ENCODE assay signal across 12 mouse cellular contexts in the genomic region with DNA sequence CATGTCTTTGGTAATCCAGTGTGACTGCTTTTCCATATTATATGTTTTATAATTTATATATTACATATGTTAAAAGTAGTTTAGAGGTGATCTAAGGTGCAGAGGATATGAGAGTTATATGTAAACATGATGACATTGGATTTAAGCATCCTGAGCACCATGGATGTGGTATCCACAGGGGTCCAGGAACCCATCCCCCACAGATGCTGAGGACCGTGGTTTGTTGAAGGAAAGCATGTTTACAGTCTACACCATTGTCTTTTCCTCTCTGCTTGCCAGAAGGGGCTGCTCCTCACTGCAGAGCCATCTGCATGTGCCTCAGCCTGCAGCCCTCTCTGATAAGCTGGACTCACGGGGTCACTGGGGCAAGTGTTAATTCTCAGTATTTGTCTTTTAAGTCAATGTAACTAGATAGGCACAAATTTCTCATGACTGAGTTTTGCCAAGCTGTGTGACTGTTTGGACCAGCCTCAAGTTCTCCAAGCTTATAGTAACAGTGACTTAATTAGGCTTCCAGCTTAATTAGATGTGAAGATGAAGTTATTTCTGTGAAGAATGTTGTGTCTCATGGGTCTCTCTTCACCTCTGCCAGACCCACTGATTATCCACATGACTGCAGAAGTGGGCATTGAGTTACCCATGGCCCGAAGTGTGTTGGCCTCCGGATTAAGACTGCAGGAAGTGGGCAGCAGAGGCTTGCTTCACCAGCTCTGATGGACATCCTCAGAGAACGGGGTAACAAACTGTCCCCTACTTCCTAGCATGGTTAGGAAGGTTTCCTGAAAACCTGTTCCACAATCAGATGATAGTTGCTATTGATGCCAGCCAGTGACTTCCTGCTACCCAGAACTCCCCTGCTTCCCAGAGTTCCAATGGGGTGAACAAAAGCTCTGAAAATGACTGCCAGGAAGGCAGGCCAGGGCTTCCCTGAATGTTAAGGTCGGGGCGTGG. TPM values are rescaled to one million over a fixed set of nuclear protein-coding genes. Genes with fewer than 3 reads are reported as not detected.
DNase-seq lines count a peak whose midpoint lies in the region; ATAC-seq and TF ChIP-seq lines count a peak whose summit lies in the region.
"Had no signal": no experiment of that assay in that cellular context is flagged by ENCODE, and none has a peak within 500 bp of the region (broad histone marks: within the 10 kb centered on the region; RNA-seq: fewer than 3 reads in every experiment).

No protein-coding gene starts in this region.

- H3K27me3 ChIP-seq in lung, embryonic 16.5 days (ENCODE audit: control insufficient read depth, insufficient read depth, low read depth, low read length): no peaks in the 10 kb centered on the region
- H3K27me3 ChIP-seq in liver, embryonic 11.5 days (replicated peaks; ENCODE audit: control insufficient read depth, insufficient read depth, low read length): no peaks in the 10 kb centered on the region
- H3K27me3 ChIP-seq in embryonic facial prominence, embryonic 10.5 days (replicated peaks; ENCODE audit: low read depth, poor library complexity, severe bottlenecking): no peaks in the 10 kb centered on the region
- H3K27me3 ChIP-seq: hindbrain, embryonic 15.5 days had no signal

- intact Hi-C loops in gastrocnemius, adult 2 months (cut with DNase I): loop anchor here (2.0 kb wide), 1 partner anchor 15 kb away; no protein-coding TSS in a partner anchor

- no peaks in the 10 kb centered on the region for H3K36me3 ChIP-seq in lung, embryonic 16.5 days (ENCODE audit: control insufficient read depth, insufficient read depth, low read length)
- H3K36me3 ChIP-seq in liver, embryonic 11.5 days (ENCODE audit: control insufficient read depth, insufficient read depth, low read length): no peaks in the 10 kb centered on the region
- no peaks in the 10 kb centered on the region for H3K36me3 ChIP-seq in embryonic facial prominence, embryonic 10.5 days (replicated peaks)
- H3K36me3 ChIP-seq: hindbrain, embryonic 15.5 days; limb, embryonic 10.5 days had no signal

- H3K4me2 ChIP-seq in lung, embryonic 16.5 days (ENCODE audit: low read depth, low read length): no peak overlapping the region
- peak overlapping the region; percentile 19 for H3K4me2 ChIP-seq in liver, embryonic 11.5 days
- H3K4me2 ChIP-seq: hindbrain, embryonic 15.5 days had no signal

- TF ChIP-seq CTCF in gastrocnemius, adult 2 months (IDR thresholded peaks at IDR 0.05): no peak
- TF ChIP-seq CTCF in lung, adult 2 months (IDR thresholded peaks at IDR 0.05; ENCODE audit: insufficient read depth, low read length): no peak

- H3K4me1 ChIP-seq in lung, embryonic 16.5 days (replicated peaks; ENCODE audit: control insufficient read depth, insufficient read depth, low read length): peaks cover 43% of the 10 kb centered on the region
- peaks cover 37% of the 10 kb centered on the region for H3K4me1 ChIP-seq in lung, adult 2 months (ENCODE audit: control insufficient read depth, insufficient read depth, low read length)
- peaks cover 55% of the 10 kb centered on the region for H3K4me1 ChIP-seq in liver, embryonic 11.5 days (replicated peaks; ENCODE audit: control insufficient read depth, insufficient read depth, low read length)
- peaks cover 45% of the 10 kb centered on the region for H3K4me1 ChIP-seq in embryonic facial prominence, embryonic 10.5 days

- H3K27ac ChIP-seq in gastrocnemius, adult 2 months: peak overlapping the region; percentile 81
- 0 out of 2 replicates have a peak overlapping the region, but pooled peaks have one; percentile 3 for H3K27ac ChIP-seq in lung, embryonic 16.5 days (ENCODE audit: low read length)
- peak overlapping the region; percentile 35; the same call in 1 of the 2 replicates for H3K27ac ChIP-seq in liver, embryonic 11.5 days (ENCODE audit: low read depth, low read length)
- H3K27ac ChIP-seq in embryonic facial prominence, embryonic 10.5 days (replicated peaks): no peak overlapping the region; the same call in 1 of the 2 replicates

- no peak overlapping the region for H3K9ac ChIP-seq in lung, embryonic 16.5 days (ENCODE audit: low read length)
- no peak overlapping the region for H3K9ac ChIP-seq in liver, embryonic 11.5 days (ENCODE audit: low read depth, low read length)
- H3K9ac ChIP-seq: hindbrain, embryonic 15.5 days had no signal

- no peak for ATAC-seq in lung, embryonic 16.5 days (ENCODE audit: low read depth)
- 0 out of 2 replicates have a peak, but pooled peaks have one; percentile 42 for ATAC-seq in liver, embryonic 11.5 days (replicated peaks; ENCODE audit: low FRiP score)

- DNase-seq in gastrocnemius, adult 2 months: no peak
- no peak for DNase-seq in gastrocnemius, postnatal 10 days
- DNase-seq in lung, adult 2 months: no peak
- DNase-seq in liver, embryonic 11.5 days (ENCODE audit: low spot score): no peak
- DNase-seq in retina, postnatal 1 day: peak; percentile 61
- DNase-seq in gastrocnemius, adult 8-10 months (ENCODE audit: low spot score in 2 of 2): no peak
- no peak for DNase-seq in embryonic facial prominence, embryonic 10.5 days (ENCODE audit: low spot score)
- DNase-seq: cerebellum, adult 11-12 months had no signal

- H3K9me3 ChIP-seq in lung, embryonic 16.5 days (ENCODE audit: control insufficient read depth, low read length): no peaks in the 10 kb centered on the region
- no peaks in the 10 kb centered on the region for H3K9me3 ChIP-seq in liver, embryonic 11.5 days (ENCODE audit: control insufficient read depth, low read length)
- no peaks in the 10 kb centered on the region for H3K9me3 ChIP-seq in embryonic facial prominence, embryonic 10.5 days
- H3K9me3 ChIP-seq: hindbrain, embryonic 15.5 days; limb, embryonic 10.5 days had no signal

- TF ChIP-seq POLR2A in lung, adult 2 months (IDR thresholded peaks at IDR 0.05; ENCODE audit: borderline replicate concordance, extremely low read depth, low read depth, low read length): no peak

- WGBS in lung, embryonic 16.5 days: 58% methylated on average over 7 of the region's 7 CpGs
- WGBS in lung, adult 2 months: 30% methylated on average over 7 of the region's 7 CpGs
- WGBS in liver, embryonic 11.5 days: 45% methylated on average over 7 of the region's 7 CpGs
- 56% methylated on average over 7 of the region's 7 CpGs for WGBS in embryonic facial prominence, embryonic 10.5 days

- H3K4me3 ChIP-seq in gastrocnemius, adult 2 months: no peak overlapping the region
- H3K4me3 ChIP-seq in lung, embryonic 16.5 days (ENCODE audit: low read length): no peak overlapping the region
- no peak overlapping the region for H3K4me3 ChIP-seq in lung, adult 2 months (replicated peaks; ENCODE audit: extremely low read depth, low read depth, low read length)
- no peak overlapping the region for H3K4me3 ChIP-seq in liver, embryonic 11.5 days (ENCODE audit: low read depth, low read length)
- no peak overlapping the region for H3K4me3 ChIP-seq in embryonic facial prominence, embryonic 10.5 days
- H3K4me3 ChIP-seq: erythroblast, embryonic 14.5 days; hindbrain, embryonic 15.5 days; limb, embryonic 10.5 days had no signal

RNA-seq across cellular contexts. Expression of a gene that starts 14.0 kb away (rescaled TPM):
- 10 to 100 TPM; 28.4 to 56.4 TPM for total RNA-seq in gastrocnemius, adult 2 months (2021)
- 10 to 100 TPM; 57.0 to 59.6 TPM for total RNA-seq in gastrocnemius, postnatal 10 days (2021)
- 13.7 and 14.3 TPM in 2 replicates for polyA plus RNA-seq in lung, embryonic 16.5 days (2015; fragmentation: Nextera tagmentation; extraction: Ambion mirVana)
- polyA plus RNA-seq in lung, adult 2 months (2012; rRNA removed): 104 and 141 TPM in 2 replicates
- 10.6 and 11.9 TPM in 2 replicates for polyA plus RNA-seq in liver, embryonic 11.5 days (2014; fragmentation: Nextera tagmentation; extraction: Ambion mirVana)
- total RNA-seq in gastrocnemius, adult 8-10 months (2022): 10 to 100 TPM; 50.2 to 56.6 (median 53.5) TPM
- 12.9 and 15.5 TPM in 2 replicates for polyA plus RNA-seq in embryonic facial prominence, embryonic 10.5 days (2016; fragmentation: Nextera tagmentation; extraction: Ambion mirVana)

RNA-seq across cellular contexts. Expression of a gene that starts 41.2 kb away (rescaled TPM):
- 10 to 100 TPM; 51.8 to 55.7 TPM for total RNA-seq in gastrocnemius, adult 2 months (2021)
- total RNA-seq in gastrocnemius, postnatal 10 days (2021): 10 to 100 TPM; 94.7 to 96.4 TPM
- polyA plus RNA-seq in lung, embryonic 16.5 days (2015; fragmentation: Nextera tagmentation; extraction: Ambion mirVana): 254 and 275 TPM in 2 replicates
- 22.6 and 37.4 TPM in 2 replicates for polyA plus RNA-seq in lung, adult 2 months (2012; rRNA removed)
- polyA plus RNA-seq in liver, embryonic 11.5 days (2014; fragmentation: Nextera tagmentation; extraction: Ambion mirVana): 335 and 351 TPM in 2 replicates
- total RNA-seq in gastrocnemius, adult 8-10 months (2022): 10 to 100 TPM; 57.8 to 63.3 (median 60.8) TPM
- 361 and 368 TPM in 2 replicates for polyA plus RNA-seq in embryonic facial prominence, embryonic 10.5 days (2016; fragmentation: Nextera tagmentation; extraction: Ambion mirVana)
